Mouse (Mus musculus): ENCODE data around the gene Zfp609. TPM values are rescaled to one million over a fixed set of nuclear protein-coding genes. Genes with fewer than 3 reads are reported as not detected.
"Not testable (repeated sequence)": the region's sequence is repeated elsewhere in the genome, so short reads cannot be mapped to it uniquely, and the experiment has no call there.

Gene Zfp609
- polyA plus RNA-seq, 1 experiment from 2014 or later = 5.6 TPM

DNA sequence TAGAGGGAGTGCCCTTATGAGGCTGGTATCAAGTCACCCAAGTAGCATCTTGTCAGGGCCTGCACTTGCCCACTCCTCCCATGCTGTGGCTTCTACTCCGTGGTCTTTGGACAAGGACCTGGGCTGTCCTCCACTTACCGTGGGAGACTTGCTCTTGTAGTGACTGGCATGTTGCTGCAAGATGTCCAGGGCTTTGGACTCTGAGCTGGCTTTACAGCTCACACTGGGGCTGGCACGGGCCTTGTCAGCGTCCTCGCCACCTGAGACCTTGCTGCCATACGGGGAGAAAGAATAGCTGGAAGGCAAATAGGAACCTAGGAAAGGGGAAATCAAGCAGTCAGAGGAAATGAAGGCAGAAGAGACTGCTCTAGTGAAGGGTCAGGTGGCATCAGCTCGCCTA is 130.0 kb downstream of the Zfp609 start:
- Histone ChIP-seq H3K4me1 (replicated peaks) (peaks cover 3% of the 10 kb centered on the region; the same call in 1 of the 2 replicates), H3K27ac (no peak overlapping the region), H3K27me3 (replicated peaks) (no peaks in the 10 kb centered on the region), H3K4me2 (replicated peaks) (no peak overlapping the region), H3K9ac (no peak overlapping the region), H3K9me3 (no peaks in the 10 kb centered on the region), H3K36me3 (peaks cover 31% of the 10 kb centered on the region), H3K4me3 (replicated peaks) (no peak overlapping the region)
- WGBS = 87% methylated on average over 7 of the region's 7 CpGs
- no peak for ATAC-seq

DNA sequence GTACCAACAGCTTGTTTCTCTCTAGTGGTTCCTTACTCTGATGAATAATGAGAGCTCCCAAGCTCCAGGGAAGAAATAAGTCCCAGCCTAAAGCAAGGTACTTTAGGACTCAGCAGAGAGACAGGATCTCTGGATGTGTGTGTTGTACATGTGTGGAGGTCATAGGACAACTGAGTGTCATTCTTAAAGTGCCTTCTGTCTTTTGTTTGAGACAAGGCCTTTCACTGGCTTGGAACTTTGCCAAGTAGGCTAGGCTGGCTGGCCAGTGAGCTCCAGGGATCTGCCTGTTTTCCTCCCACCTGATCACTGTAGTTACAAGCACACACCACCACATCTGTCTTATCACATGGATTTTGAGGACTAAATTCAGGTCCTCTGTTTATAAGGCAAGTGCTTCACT is 131.0 kb downstream of the Zfp609 start:
- no peak overlapping the region for H3K9ac ChIP-seq
- H3K27ac ChIP-seq = no peak overlapping the region
- H3K4me2 ChIP-seq (replicated peaks) = no peak overlapping the region
- ATAC-seq = no peak
- no peak overlapping the region for H3K4me3 ChIP-seq (replicated peaks)
- H3K9me3 ChIP-seq = no peaks in the 10 kb centered on the region
- H3K4me1 ChIP-seq (replicated peaks) = peaks cover 5% of the 10 kb centered on the region; the same call in 1 of the 2 replicates
- H3K36me3 ChIP-seq = peaks cover 29% of the 10 kb centered on the region
- H3K27me3 ChIP-seq (replicated peaks) = no peaks in the 10 kb centered on the region

DNA sequence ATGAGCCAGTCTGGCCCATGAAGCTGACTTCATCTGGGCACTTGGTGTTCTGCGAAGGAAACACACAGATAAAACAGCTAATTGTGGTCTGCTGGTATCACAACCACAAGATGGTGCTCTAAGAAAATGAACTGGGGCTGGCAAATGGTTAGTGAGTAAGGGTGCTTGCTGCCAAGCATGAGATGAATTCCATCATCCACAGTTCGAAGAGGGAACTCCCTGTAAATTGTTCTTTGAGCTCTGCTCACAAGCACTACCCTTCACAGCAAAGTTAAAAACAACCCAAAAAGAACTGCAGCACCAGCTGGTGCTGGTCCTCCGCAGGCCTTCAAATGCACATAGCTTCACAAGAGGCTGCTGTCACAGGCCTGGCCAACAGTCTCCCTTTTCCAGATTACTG is 131.7 kb downstream of the Zfp609 start:
- H3K36me3 ChIP-seq = peaks cover 22% of the 10 kb centered on the region
- 67% methylated on average over 3 of the region's 3 CpGs for WGBS
- no peak overlapping the region for H3K4me3 ChIP-seq (replicated peaks)
- H3K4me2 ChIP-seq (replicated peaks) = no peak overlapping the region
- peaks cover 5% of the 10 kb centered on the region; the same call in 1 of the 2 replicates for H3K4me1 ChIP-seq (replicated peaks)
- ATAC-seq = no peak
- H3K27ac ChIP-seq = no peak overlapping the region
- no peak overlapping the region for H3K9ac ChIP-seq
- H3K9me3 ChIP-seq = no peaks in the 10 kb centered on the region
- no peaks in the 10 kb centered on the region for H3K27me3 ChIP-seq (replicated peaks)

DNA sequence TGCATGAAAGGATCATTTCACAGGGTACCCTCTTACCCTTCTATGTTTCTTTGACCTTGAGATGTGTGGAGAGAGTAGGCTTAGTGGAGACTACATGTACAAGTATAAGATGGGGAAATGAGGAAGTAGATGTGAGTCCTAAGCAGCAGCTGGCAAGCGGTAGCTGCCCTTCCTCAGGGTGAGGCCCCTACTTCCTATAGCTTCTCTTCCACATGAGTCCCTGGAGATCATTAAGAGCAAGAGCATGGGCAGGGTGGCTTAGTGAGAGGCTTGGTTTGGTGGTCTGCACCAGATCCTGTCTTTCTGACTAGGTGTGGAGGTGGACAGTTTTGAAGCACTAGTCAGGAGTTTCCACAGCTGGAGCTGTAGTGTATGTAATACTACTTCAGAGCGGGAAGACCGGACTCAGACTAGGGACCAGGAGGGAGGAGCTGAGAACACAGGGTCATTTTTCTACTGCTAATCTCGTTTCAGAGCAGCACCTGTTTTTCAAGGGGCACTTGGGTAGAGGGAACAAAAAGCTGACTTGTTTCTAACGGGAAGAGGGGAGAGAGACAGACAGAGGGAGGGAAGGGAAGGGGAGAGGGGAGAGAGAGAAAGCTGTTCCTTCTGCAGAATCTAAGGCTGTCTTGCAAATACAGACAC is 134.3 kb downstream of the Zfp609 start:
- Histone ChIP-seq H3K27me3 (replicated peaks) (no peaks in the 10 kb centered on the region), H3K27ac (no peak overlapping the region), H3K9me3 (no peaks in the 10 kb centered on the region), H3K4me2 (replicated peaks) (no peak overlapping the region), H3K9ac (no peak overlapping the region), H3K4me3 (replicated peaks) (no peak overlapping the region), H3K36me3 (peaks cover 21% of the 10 kb centered on the region), H3K4me1 (replicated peaks) (peaks cover 5% of the 10 kb centered on the region; the same call in 1 of the 2 replicates)
- 29% methylated on average over 5 of the region's 5 CpGs for WGBS
- ATAC-seq = peak; percentile 66

DNA sequence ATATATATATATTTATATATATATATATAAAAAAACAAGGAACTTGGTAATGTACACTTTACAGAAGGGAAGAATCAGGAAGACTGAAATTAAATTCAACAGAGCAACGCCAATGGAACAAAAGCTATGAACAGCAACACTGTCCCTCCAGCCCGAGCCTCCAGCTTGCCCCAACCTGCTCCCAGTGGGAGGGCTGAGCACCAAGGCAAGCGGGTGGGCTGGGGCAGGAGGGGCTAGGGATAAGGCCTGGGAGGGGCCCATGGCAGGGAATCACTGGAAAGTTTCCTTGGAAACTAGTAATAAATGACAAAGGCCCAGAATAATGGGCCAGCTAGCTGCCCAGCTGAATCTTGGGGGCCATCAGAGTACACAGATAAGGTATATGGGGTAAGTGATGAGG is 134.9 kb downstream of the Zfp609 start:
- Histone ChIP-seq H3K36me3 (peaks cover 24% of the 10 kb centered on the region), H3K27ac (peak overlapping the region; percentile 54; the same call in 1 of the 2 replicates), H3K9ac (no peak overlapping the region), H3K4me3 (replicated peaks) (no peak overlapping the region), H3K4me1 (replicated peaks) (peaks cover 5% of the 10 kb centered on the region; the same call in 1 of the 2 replicates), H3K9me3 (no peaks in the 10 kb centered on the region), H3K4me2 (replicated peaks) (no peak overlapping the region), H3K27me3 (replicated peaks) (no peaks in the 10 kb centered on the region)
- WGBS = 57% methylated on average over 3 of the region's 3 CpGs
- 0 out of 2 replicates have a peak, but pooled peaks have one; percentile 8 for ATAC-seq

DNA sequence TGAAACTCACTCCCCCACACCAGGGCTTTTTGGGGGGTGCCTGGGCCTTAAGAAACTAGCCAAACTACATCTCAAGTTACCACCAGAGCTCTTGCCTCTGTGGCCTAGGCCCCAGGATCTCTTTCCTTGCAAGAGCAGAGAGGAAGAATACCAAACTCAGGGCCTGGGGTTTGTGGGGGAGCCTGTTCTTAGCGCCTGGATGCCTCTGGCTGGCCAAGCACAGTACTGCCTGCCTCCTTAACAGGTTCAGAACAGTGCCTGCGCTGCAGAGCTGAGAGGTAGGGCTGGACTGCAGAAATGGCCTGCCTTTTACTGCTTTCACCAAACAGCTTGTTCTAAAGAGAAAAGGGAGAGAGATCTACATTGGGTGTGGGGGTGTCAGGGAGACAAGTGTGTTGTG is 137.5 kb downstream of the Zfp609 start:
- H3K9ac ChIP-seq; H3K27ac ChIP-seq; ATAC-seq; H3K4me1 ChIP-seq (replicated peaks); H3K4me2 ChIP-seq (replicated peaks); H3K9me3 ChIP-seq; H3K27me3 ChIP-seq (replicated peaks); H3K4me3 ChIP-seq (replicated peaks): not testable (repeated sequence)
- H3K36me3 ChIP-seq = peaks cover 19% of the 10 kb centered on the region
- WGBS = 67% methylated on average over 2 of the region's 2 CpGs

DNA sequence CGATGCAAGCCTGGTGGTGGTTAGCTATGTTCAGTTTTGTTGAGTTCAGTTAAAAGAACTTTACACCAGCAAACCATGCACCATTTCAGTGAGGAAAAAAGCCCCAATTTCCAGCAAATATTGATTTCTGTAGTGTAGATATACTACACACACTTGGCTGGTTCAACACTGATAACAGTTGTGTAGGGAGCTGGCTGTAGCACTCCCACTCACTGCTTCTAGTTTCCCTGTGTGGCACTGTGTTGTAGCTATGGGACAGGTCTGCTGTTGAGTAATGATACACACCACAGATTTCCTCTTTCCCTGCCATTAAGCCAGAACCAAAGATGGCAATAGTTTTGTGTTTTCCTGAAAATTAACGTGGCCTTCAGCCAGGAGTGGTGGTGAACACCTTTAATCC is 142.7 kb downstream of the Zfp609 start:
- Histone ChIP-seq H3K9me3 (no peaks in the 10 kb centered on the region), H3K4me1 (replicated peaks) (peaks cover 13% of the 10 kb centered on the region), H3K27ac (no peak overlapping the region), H3K9ac (no peak overlapping the region), H3K27me3 (replicated peaks) (no peaks in the 10 kb centered on the region), H3K4me2 (replicated peaks) (no peak overlapping the region), H3K4me3 (replicated peaks) (no peak overlapping the region), H3K36me3 (peaks cover 9% of the 10 kb centered on the region)
- no peak for ATAC-seq
- WGBS = 81% methylated on average over 2 of the region's 2 CpGs

DNA sequence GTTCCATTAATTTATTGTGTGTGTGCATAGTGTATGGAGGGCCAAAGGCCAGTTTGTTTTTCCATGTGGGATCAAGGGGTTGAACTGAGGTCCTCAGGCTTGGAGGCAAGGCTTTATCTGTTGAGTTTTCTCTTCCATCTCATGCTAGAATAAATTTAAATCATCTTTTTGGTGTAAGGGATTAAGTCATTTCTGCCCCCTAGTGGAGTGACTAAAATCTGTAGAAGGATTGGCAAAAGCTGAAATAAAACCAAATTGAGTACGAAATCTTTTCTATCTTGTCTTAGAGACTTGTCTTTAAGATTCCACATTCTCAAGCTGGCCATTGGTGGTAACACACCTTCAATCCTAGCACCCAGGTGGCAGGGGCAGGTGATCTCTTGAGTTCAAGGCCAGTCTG is 144.4 kb downstream of the Zfp609 start:
- no peak overlapping the region for H3K4me2 ChIP-seq (replicated peaks)
- no peak overlapping the region for H3K9ac ChIP-seq
- no peaks in the 10 kb centered on the region for H3K9me3 ChIP-seq
- no peak overlapping the region for H3K27ac ChIP-seq
- H3K4me1 ChIP-seq (replicated peaks) = peaks cover 30% of the 10 kb centered on the region
- WGBS = 78% methylated on average over 1 of the region's 1 CpGs
- H3K27me3 ChIP-seq (replicated peaks) = no peaks in the 10 kb centered on the region
- no peak overlapping the region for H3K4me3 ChIP-seq (replicated peaks)
- H3K36me3 ChIP-seq = peaks cover 9% of the 10 kb centered on the region
- ATAC-seq = no peak

DNA sequence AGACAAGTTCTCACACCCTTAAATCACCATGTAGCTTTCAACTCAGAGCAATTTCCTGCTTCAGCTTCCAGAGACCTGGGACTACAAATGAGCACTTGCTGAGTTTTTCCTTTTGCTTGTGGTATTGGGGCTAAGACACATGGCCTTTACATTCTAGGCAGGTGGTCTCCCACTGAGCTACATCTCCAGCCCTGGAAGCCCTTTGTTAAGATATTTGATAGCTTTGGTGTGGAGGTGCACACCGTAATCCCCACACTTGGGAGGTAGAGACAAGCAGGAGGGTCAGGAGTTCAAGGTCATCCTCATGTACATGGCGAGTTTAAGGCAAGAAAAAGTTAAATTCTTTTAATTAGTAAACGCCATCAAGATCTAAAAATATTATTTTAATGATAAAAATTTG is 145.2 kb downstream of the Zfp609 start:
- Histone ChIP-seq H3K4me3 (replicated peaks) (no peak overlapping the region), H3K4me2 (replicated peaks) (no peak overlapping the region), H3K36me3 (0 out of 2 replicates have a peak, but pooled peaks cover 3% of the 10 kb centered on the region), H3K27me3 (replicated peaks) (no peaks in the 10 kb centered on the region), H3K9me3 (no peaks in the 10 kb centered on the region), H3K9ac (no peak overlapping the region), H3K27ac (no peak overlapping the region), H3K4me1 (replicated peaks) (peaks cover 37% of the 10 kb centered on the region)
- no peak for ATAC-seq
- 90% methylated on average over 3 of the region's 3 CpGs for WGBS

DNA sequence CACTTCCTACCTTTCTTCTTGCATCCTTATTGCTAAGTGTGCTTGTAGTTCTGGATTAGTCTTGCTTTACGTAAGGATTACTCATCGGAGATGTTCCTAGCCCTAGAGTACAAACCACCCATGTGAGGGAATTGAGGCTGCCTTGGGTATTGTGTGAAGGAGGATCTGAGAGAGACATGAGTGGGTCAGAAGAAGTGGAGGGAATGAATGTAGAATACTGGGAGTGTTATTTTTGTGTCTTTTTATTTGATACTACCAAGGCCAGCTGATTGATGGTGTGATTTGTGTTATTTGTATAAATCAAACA is 145.8 kb downstream of the Zfp609 start:
- H3K9me3 ChIP-seq = no peaks in the 10 kb centered on the region
- peak overlapping the region; percentile 7; the same call in 1 of the 2 replicates for H3K27ac ChIP-seq
- H3K9ac ChIP-seq = no peak overlapping the region
- 0 out of 2 replicates have a peak, but pooled peaks cover 3% of the 10 kb centered on the region for H3K36me3 ChIP-seq
- H3K4me3 ChIP-seq (replicated peaks) = no peak overlapping the region
- H3K27me3 ChIP-seq (replicated peaks) = no peaks in the 10 kb centered on the region
- no peak for ATAC-seq
- WGBS = 91% methylated on average over 2 of the region's 2 CpGs
- H3K4me1 ChIP-seq (replicated peaks) = peaks cover 39% of the 10 kb centered on the region
- no peak overlapping the region for H3K4me2 ChIP-seq (replicated peaks)

DNA sequence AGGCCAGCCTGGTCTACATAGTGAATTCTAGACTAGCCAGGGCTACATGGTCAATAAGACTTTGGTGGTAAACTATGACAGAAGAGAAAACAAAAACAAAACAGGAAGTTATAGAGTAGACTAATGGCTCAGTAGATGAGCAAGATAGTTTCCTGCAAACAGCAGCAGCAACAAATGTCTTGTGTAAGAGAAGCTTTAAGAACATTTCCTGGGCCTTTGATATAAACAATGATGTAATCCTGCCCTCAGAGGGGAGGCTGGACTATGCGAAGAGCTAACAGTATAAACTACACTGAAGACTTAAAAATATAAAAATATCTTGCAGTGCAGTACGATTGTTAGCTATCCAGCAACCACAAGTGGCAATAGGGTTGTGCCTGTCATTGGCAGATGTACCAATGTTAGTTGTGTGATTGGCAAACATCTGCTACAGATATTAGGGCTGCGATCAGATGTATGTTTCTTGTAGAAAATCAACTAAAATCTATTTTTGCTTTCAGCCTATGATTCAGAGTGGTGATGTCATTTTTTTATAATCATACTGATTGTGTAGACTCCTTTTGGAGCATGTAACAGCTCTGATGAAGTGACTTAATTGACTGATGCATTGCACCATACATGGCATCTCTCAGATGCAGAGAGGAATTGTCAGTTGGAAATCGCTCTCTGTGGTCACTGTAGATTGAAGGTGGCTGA is 146.3 kb downstream of the Zfp609 start:
- Histone ChIP-seq H3K4me1 (replicated peaks) (peaks cover 39% of the 10 kb centered on the region), H3K9me3 (no peaks in the 10 kb centered on the region), H3K36me3 (no peaks in the 10 kb centered on the region), H3K27ac (peak overlapping the region; percentile 51), H3K27me3 (replicated peaks) (no peaks in the 10 kb centered on the region), H3K4me3 (replicated peaks) (no peak overlapping the region), H3K4me2 (replicated peaks) (no peak overlapping the region), H3K9ac (no peak overlapping the region)
- 58% methylated on average over 4 of the region's 4 CpGs for WGBS
- ATAC-seq = no peak

DNA sequence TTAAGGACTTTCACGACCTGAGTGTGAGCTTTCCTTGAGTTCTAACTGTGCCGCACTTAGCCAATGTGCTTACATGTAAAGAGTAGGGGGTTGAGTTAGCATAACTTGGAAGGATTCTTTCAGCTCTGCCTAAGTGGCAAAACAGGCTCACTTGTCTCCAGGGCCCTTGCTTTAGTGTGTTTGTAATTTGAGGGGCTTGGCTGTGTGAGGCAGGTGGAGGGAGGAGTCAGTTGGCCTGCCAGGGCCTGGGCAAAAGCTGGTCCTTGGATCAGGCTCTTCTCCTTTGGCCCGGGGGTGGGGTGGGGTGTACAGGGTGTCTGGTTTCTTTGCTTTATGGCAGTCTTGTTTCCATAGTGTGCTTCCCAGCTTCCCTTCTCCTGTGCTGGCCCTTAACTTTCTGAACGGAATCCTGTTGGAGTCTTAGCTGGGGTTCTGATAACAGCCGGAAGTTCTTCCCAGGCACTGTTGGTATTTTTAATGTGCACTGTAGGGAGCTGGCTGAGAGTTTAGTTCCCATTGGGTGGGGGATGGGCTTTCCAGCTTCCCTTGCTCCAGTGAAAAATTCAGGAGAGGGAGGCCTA is 148.1 kb downstream of the Zfp609 start:
- Histone ChIP-seq H3K9ac (peak overlapping the region; percentile 21; the same call in 1 of the 2 replicates), H3K4me3 (replicated peaks) (peak overlapping the region; percentile 26; the same call in 1 of the 2 replicates)
- ATAC-seq = no peak

More for the DNA sequence above, 148.1 kb downstream of the Zfp609 start:
- Histone ChIP-seq H3K9me3 (no peaks in the 10 kb centered on the region), H3K4me1 (replicated peaks) (peaks cover 42% of the 10 kb centered on the region), H3K4me2 (replicated peaks) (peak overlapping the region; percentile 79), H3K36me3 (no peaks in the 10 kb centered on the region), H3K27me3 (replicated peaks) (no peaks in the 10 kb centered on the region), H3K27ac (peak overlapping the region; percentile 74)
- WGBS = 14% methylated on average over 5 of the region's 5 CpGs

Measured in intestine, embryonic 15.5 days (tissue).